Mouse (Mus musculus): ENCODE measurements around the gene Chd2. TPM values are rescaled to one million over a fixed set of nuclear protein-coding genes. Genes with fewer than 3 reads are reported as not detected.

Chd2 gene
- polyA plus RNA-seq, 2 experiments from 2014 or later: 136 to 151 TPM

DNA sequence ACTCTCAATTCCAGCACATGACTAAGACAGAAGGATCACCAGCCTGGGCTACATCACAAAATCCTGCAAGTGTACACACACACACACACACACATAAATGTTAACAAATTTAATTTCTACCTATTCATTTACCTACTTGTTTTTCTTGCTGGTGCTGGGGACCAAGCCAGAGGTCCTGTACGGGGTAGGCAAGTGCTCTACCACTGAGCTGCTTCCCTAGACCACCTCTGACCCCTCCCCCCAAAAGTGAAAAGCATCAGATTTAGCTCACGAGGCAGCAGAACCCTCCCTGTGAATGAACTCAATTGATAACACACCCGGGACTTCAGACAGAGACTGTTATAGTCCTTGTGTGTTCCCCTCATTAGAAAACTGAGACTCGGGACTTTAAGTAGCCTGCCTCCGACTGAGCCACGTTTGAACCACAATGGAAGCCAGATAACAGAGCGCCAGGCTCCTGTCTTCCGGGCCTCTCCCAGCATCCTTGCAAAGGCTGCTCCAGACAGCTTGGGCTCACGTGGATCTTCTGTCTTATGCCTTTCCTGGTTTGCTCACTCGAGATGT is 19.9 kb upstream of the Chd2 start:
- ATAC-seq: no peak

- no peak for ATAC-seq
These were observed 19.2 kb upstream of the Chd2 start for GRCm38 (mm10) chr7:73560811-73561210.

DNA sequence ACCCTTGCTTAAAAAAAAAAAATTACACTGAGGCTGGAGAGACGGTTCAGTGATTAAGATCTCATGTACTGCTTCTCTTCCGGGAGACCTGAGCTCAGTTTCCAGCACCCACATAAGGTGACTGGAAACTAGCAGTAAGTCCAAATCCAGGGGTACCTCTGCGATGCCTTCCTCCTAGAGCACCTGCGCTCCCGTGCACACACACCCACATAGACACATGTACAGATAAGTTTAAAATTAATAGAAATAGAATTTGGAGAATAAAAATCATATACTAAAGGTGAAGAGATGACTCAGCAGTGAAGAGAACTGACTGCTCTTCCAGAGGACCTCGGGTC is 18.2 kb upstream of the Chd2 start:
- no peak for ATAC-seq

DNA sequence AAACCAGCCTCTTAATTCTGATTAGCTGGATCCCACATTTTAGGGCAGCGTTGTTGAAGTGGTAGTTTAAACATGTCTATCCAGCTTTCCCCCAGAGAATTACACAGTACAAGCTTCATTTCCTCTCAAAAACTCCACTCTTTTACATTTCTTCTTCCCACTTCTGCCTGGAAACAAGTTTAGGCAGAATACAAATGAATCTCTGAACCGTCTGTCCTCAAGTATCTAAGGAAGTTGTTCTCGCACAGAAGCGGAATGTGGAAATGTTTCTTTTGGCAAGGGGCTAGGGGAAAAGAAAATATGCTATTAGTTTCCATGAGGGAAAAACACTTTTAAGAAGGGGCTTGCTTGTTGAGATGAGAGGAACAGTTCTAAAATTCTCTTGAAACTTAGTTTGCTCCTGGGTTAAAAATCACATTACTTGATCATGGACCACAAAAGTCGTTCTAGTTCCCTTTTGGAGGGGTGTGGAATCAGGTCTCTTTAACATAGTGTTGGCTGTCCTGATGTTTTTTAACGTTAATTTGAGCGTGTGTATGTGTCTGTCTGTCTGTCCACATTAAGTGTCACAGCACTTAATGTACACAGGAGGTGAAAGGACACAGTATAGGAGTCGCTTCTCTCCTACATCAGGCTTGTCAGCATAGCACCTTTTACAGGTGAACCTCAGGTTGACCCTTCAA is 17.7 kb upstream of the Chd2 start:
- no peak for ATAC-seq

DNA sequence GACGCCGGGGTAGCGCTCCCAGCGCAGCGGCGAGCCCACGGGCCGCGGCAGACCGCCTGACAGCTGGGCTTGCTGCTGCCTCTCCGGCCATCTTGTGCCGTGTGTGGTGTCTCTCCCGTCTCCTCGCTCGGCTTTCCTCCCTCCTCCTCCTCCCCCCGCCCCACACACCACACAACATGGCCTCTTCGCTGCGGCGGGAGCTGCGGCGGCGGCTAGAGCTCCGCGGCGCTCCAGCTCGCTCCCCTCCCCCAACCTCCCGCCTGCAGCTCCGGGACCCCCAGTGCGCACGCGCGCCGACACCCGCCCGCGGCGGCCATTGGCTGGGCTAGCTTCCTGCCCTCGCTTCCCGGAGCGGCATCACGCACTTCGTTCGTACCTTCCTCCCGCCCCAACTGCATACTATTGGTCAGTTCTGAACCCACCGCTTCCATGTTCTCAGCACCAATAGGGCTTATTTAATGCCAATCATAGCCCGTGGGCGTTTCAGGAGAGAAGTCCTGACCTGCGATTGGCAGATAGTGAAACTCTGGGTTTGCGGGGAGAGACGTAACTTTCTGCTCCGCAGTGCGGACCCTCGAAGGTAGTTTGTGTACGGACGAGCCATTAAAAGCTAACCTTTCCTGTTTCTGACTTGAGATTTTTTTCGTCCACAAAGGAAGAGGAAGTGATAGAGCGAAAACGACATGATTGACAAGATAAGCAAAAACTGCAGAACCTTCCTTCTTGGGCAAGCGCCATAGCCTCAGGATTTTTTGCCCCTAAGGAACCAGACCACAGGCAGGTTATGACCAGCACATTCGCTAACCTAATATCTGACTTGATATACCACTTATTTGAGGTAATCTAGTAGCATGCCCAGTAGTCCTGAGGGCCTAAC is 16.9 kb upstream of the Chd2 start:
- peak; percentile 91 for ATAC-seq

DNA sequence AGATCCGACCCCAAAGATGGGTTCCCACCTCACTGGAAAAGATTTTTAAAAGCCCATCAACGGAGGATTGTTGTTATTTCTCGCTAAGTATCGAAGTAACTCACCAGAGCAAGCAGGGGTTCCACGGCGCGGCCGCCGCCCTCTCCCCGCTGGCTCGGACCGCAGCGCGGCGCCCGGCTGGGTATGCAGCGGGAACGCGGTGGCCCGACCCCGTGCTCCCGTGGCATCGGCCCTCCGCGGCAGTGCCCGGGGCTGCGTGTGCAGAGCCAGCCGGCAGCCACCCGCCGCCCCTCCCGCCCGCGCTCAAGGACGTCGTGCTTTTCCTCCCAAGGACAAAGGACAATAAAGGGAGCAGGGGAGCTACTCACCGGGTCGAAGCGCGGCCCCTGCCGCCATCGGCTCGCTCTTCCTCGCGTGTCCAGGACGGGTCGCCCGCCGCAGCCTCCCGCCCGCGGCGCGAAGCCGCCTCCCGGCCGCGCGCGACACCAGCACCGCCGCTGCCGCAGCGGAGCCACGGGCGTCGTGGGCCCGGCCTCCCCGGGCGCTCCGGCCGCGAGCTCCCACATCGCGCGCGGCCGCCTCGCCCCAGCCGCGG is 16.1 kb upstream of the Chd2 start:
- ATAC-seq: no peak

- ATAC-seq: peak; percentile 6
These were observed 15.3 kb upstream of the Chd2 start for GRCm38 (mm10) chr7:73556688-73557667.

GRCm38 (mm10) chr7:73555918-73556580 is 14.4 kb upstream of the Chd2 start:
- ATAC-seq: no peak

DNA sequence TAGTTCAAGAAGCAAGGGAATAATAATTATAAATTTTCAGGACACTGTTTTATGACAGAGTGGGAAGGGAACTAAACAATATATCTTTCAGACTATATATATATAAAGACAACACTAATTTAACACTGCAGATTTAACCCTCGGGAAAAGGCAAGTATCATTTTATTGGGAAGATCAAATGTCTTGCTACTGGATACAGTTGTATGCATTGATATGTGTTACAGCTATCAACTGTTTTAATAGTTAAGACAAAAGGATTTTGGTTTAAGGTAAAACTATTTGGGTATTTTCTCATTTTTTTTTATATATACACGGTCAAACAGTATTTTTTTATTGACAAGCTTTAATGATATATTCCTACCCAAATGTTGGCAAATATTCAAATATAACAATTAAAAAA is 13.2 kb upstream of the Chd2 start:
- no peak for ATAC-seq

- ATAC-seq: no peak
These were observed 11.5 kb upstream of the Chd2 start for GRCm38 (mm10) chr7:73553160-73553559.

DNA sequence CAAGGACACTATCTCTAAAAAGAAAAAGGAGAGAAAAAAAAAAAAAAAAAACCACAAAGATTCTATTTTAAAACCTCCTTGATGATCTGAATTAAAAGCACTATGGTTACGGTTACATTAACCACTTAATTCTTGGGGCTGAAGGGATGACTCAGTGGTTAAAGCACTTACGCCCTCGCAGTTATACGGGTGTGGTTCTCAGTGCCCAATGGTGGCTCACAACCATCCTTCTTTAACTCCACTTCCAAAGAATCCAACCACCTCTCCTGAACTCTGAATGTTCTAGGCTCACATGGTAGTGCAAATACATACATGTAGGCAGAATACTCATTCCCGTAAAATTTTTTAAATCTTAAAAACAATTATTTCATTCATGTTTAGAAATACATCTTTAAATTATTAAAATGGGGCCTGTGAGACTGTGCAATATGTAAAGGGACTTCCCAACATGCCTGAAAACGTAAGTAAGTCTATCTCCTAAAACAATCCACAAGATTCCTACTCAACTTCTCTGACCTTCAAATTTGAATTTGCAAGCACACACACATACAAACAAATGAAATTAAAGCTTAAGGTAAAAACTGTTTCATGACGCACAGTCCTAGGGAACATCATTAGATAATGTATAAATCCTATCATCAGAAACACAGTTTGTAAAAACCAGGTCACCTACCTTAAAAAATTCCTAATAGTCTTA is 10.6 kb upstream of the Chd2 start:
- peak; percentile 26 for ATAC-seq

GRCm38 (mm10) chr7:73551370-73551769 is 9.7 kb upstream of the Chd2 start:
- ATAC-seq: peak; percentile 16

- no peak for ATAC-seq
These were observed 6.4 kb upstream of the Chd2 start for GRCm38 (mm10) chr7:73548051-73548450.

DNA sequence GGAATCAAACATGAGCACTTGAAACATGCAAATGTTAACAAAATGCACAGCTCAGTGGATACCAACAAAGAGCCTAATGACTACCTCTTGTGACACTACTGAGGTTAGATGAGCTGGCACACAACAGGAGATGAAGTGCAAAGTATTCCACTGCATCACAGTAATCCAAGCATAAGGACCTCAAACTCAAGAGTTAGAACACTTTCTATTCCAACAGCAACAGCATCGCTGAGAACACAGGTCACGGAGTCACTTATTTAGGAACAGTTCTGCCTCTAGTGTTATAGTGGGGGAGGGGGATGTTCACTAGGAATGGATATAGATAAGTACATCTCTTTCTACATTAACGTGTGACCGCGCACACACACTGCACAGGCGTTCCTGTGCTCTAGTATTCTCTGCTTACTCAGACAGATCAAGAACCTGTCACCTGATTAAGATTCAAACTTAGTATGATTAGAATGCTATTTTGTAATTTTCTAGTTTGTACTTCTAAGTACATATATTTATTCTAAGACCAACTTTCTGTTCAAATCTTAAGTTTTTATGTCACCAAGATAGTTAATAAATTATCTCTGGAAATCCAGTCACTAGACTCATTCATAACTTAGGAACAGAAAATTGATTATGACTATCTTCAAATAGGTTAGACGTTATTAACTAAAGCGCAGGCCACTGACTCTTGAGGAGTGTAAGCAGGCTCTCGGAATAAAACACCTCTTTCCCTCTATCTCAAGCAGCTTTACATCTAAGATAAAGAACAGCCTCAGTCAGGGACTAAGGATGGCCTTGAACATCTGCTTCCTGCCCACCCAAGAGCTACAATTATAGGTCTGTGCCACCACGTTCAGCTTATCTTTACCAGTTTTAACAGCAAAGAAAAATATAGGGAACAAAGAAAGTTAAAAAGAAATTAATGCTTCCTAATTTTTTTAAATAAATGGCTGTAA is 5.2 kb upstream of the Chd2 start:
- ATAC-seq: peak; percentile 20

DNA sequence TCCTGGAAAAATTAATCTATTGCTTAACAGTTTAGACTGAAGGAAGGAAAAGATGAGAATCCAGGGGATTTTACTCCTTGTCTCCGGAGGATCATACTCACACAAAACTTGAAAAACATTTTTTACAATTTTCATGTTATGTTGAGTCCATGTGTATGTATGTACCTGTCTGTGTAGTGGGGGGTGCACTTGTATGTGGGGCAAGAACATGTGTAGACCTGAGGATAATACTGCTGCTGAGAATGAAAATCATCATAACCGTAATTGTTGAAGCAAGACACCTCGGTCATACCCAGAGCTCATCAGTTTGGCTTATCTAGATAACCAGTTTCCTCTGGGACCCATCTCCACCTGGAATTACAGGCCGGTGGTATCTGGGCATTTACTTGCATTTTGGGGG is 3.4 kb upstream of the Chd2 start:
- ATAC-seq: no peak

DNA sequence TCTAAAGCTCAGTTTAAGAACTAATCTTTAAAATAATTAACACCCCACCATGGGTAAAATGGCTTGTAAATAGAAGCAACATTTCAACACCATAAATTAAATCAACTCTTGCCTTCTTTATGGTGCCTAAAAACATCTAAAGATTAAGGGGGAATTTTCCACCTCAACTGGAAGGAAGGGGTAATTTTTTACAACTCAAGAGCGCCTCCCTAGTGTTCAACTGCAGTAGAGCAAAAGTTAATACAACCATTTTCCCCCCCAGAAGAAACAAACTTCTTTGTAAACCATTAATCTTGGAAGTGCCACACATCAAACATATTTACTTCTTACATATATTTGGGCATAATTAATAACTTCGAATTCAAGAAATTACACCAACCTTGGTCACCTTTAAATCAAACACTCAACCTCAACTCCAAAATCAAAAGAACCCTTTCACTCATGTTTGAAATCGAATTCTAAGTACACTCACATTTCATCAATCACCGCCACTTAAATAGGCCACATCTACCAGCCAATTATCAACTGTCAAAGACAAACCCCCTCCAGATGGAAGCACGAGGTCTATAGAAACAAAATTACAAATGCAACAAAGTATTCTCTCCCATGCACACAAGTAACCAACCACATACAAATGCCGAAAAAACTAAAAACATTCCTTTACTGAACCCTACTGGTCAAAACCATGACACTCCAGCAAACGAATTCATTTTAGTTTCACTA is 662 bp upstream of the Chd2 start:
- no peak for ATAC-seq

DNA sequence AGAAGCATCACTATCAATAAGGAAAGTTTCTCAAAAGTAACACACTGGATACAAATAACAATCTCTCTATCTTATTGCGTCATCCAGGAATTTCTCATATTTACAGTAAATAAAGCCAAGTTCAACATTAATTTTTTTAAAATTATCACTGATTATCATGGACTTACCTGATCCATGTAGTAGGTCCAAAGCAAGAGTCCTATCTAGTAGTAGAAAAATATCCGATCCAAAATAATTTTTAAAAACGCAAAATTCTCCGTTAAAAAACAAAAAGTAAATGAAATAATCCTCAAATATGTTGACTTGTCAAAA is 595 bp downstream of the Chd2 start:
- no peak for ATAC-seq

DNA sequence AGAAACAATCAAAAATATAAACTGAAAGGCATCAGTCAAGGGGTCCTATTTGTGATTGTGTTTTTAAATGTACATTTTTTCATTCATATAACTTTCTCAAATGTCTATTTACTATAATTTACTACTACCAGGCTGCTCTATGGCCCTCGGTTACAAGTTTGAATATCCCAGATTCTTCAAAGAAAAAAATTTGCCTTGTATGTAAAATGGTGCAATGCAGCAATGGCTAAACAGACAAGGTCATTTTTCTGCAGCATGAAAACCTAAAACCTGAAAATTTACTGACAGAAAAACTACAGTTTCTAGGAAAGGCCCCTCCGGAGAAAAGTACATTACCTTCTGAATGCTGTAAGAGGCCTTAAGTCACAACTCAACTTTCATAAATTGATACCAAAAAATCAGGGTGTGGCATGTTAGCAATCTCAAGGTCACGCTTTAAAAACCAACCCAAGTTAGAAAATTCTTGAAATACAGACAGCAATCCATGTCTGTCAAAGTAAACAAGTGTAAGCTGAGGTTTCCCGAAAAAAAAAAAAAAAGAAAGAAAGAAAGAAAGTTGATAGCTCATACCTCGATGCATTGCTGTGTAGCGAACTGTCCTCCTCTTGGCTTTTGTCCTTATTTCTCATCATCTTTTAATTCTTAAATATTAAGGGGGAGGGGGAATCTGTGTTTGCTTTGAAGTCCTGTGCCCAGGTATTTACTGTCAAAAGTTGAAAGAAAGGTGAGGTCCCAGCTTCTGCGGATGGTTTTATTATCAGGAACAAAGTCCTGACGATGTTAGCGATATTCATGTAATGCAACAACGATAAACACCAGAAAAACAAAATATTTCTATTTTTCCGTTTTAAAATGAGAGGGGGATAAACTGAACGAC is 1.2 kb downstream of the Chd2 start:
- ATAC-seq: no peak

Data from activated CD4-positive, CD25-positive, alpha-beta regulatory T cell, adult 4 months (primary cell).